Mouse (Mus musculus) kidney, postnatal 4 days (tissue): Measurements from ENCODE around the gene Bmp2k.

Experiments used
- DNase-seq, 2 experiments: peaks; one replicate each; pipeline ENCODE4 v3.0.0; 2021; ENCODE audit warnings: mixed read lengths in 2 of 2

Gene Bmp2k

GRCm38 (mm10) chr5:97055511-97056068 is 58.1 kb downstream of the Bmp2k start:
- peak in 1 of 2 experiments; percentile 33 for DNase-seq

GRCm38 (mm10) chr5:97056359-97056758 is 58.9 kb downstream of the Bmp2k start:
- DNase-seq = no peak

- DNase-seq = no peak
Measured at GRCm38 (mm10) chr5:97056791-97057450, 59.4 kb downstream of the Bmp2k start.

- no peak for DNase-seq
Measured at GRCm38 (mm10) chr5:97060864-97061263, 63.4 kb downstream of the Bmp2k start.

- no peak for DNase-seq
Measured at GRCm38 (mm10) chr5:97062041-97062440, 64.6 kb downstream of the Bmp2k start.

- DNase-seq = no peak
Measured at GRCm38 (mm10) chr5:97065746-97066145, 68.3 kb downstream of the Bmp2k start.

GRCm38 (mm10) chr5:97075476-97076151 is 78.1 kb downstream of the Bmp2k start:
- no peak for DNase-seq

GRCm38 (mm10) chr5:97076167-97076566 is 78.7 kb downstream of the Bmp2k start:
- no peak for DNase-seq

- no peak for DNase-seq
Measured at GRCm38 (mm10) chr5:97077676-97078075, 80.2 kb downstream of the Bmp2k start.

- no peak for DNase-seq
Measured at GRCm38 (mm10) chr5:97078641-97079040, 81.2 kb downstream of the Bmp2k start.

GRCm38 (mm10) chr5:97081481-97081880 is 84.0 kb downstream of the Bmp2k start:
- peak in 1 of 2 experiments; percentile 18 for DNase-seq

GRCm38 (mm10) chr5:97083701-97084100 is 86.2 kb downstream of the Bmp2k start:
- DNase-seq = no peak

- DNase-seq = no peak
Measured at GRCm38 (mm10) chr5:97084541-97084940, 87.1 kb downstream of the Bmp2k start.

GRCm38 (mm10) chr5:97085071-97085470 is 87.6 kb downstream of the Bmp2k start:
- DNase-seq = no peak

- peak; percentile 10 to 24 for DNase-seq
Measured at GRCm38 (mm10) chr5:97087030-97087630, 89.6 kb downstream of the Bmp2k start.

GRCm38 (mm10) chr5:97087746-97088145 is 90.3 kb downstream of the Bmp2k start:
- DNase-seq = no peak

- no peak for DNase-seq
Measured at GRCm38 (mm10) chr5:97088231-97088630, 90.7 kb downstream of the Bmp2k start.

- DNase-seq = no peak
Measured at GRCm38 (mm10) chr5:97089426-97089825, 91.9 kb downstream of the Bmp2k start.

- no peak for DNase-seq
Measured at GRCm38 (mm10) chr5:97090034-97090784, 92.7 kb downstream of the Bmp2k start.

- no peak for DNase-seq
Measured at GRCm38 (mm10) chr5:97092970-97093369, 95.5 kb downstream of the Bmp2k start.

- no peak for DNase-seq
Measured at GRCm38 (mm10) chr5:97095335-97095734, 97.8 kb downstream of the Bmp2k start.

- DNase-seq = no peak
Measured at GRCm38 (mm10) chr5:97097631-97098041, 100.1 kb downstream of the Bmp2k start.

GRCm38 (mm10) chr5:97099954-97100353 is 102.5 kb downstream of the Bmp2k start:
- no peak for DNase-seq
